Mouse (Mus musculus): Measurements from ENCODE around the gene Abhd16a.

GRCm38 (mm10) chr17:35074097-35074496 is 15.0 kb upstream of the Abhd16a start:
- TF ChIP-seq USF1 (IDR thresholded peaks at IDR 0.05; ENCODE audit: low read depth) (no peak), MYOG (IDR thresholded peaks at IDR 0.05; ENCODE audit: control insufficient read depth in 1 of 3, insufficient read depth in 1 of 3, insufficient read length in 2 of 3, low read depth in 2 of 3) (no peak), TCF12 (IDR thresholded peaks at IDR 0.05; ENCODE audit: insufficient read depth, poor library complexity, severe bottlenecking) (no peak), REST (IDR thresholded peaks at IDR 0.05; ENCODE audit: insufficient read depth, insufficient read length) (no peak), POLR2A (IDR thresholded peaks at IDR 0.05; ENCODE audit: insufficient read length, low read depth) (no peak), E2F4 (IDR thresholded peaks at IDR 0.05; ENCODE audit: insufficient read depth) (no peak)
